Mouse (Mus musculus): ENCODE measurements around the gene Ttll8. TPM values are rescaled to one million over a fixed set of nuclear protein-coding genes. Genes with fewer than 3 reads are reported as not detected.

Ttll8 gene
- total and polyA plus RNA-seq, 2 experiments from 2014 or later = not detected

DNA sequence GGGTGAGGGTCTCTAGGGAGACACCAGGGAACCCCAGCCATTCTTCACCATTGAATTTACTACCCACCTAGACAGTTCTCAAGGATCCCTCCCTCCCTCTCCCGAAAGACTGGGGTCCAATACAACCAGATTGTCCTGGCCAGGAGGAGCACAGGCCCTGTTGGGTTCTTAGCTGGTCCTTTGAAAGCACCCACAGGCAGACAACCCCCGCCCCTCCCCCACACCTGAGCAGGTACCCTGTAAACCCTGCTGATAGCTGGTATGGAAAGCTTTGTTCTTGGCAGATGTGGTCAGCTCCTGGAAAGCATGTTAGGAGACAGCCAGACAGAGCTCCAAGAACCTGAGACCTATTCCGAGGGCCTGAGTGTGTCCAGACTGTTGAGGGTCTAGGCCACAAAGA, 93.4 kb downstream of the Ttll8 start:
- WGBS = 82% methylated on average over 3 of the region's 3 CpGs
- Histone ChIP-seq H3K4me1 (ENCODE audit: control insufficient read depth, insufficient read depth) (peaks cover 29% of the 10 kb centered on the region), H3K9ac (replicated peaks; ENCODE audit: low read depth, low read length) (no peak overlapping the region), H3K4me3 (ENCODE audit: low read depth, low read length) (no peak overlapping the region), H3K36me3 (replicated peaks; ENCODE audit: control insufficient read depth, insufficient read depth, low read length) (peaks cover 17% of the 10 kb centered on the region), H3K4me2 (ENCODE audit: low read depth, low read length) (no peak overlapping the region), H3K27ac (ENCODE audit: low read depth) (no peak overlapping the region; the same call in 1 of the 2 replicates), H3K27me3 (ENCODE audit: control insufficient read depth, insufficient read depth, low read length) (no peaks in the 10 kb centered on the region), H3K9me3 (replicated peaks; ENCODE audit: control insufficient read depth, low read length) (no peaks in the 10 kb centered on the region)
- TF ChIP-seq EP300 (IDR thresholded peaks at IDR 0.05; ENCODE audit: low read depth) = no peak
- TF ChIP-seq CTCF (IDR thresholded peaks at IDR 0.05; ENCODE audit: low read depth) = no peak
- ATAC-seq (ENCODE audit: insufficient read depth, low read depth) = no peak
- no peak for DNase-seq (ENCODE audit: low spot score)

- no peak for TF ChIP-seq EP300 (IDR thresholded peaks at IDR 0.05; ENCODE audit: low read depth)
- TF ChIP-seq CTCF (IDR thresholded peaks at IDR 0.05; ENCODE audit: low read depth) = no peak
- 67% methylated on average over 8 of the region's 8 CpGs for WGBS
- H3K27me3 ChIP-seq (ENCODE audit: control insufficient read depth, insufficient read depth, low read length) = no peaks in the 10 kb centered on the region
- H3K9ac ChIP-seq (replicated peaks; ENCODE audit: low read depth, low read length) = no peak overlapping the region
- H3K36me3 ChIP-seq (replicated peaks; ENCODE audit: control insufficient read depth, insufficient read depth, low read length) = peaks cover 3% of the 10 kb centered on the region
- no peak overlapping the region for H3K4me2 ChIP-seq (ENCODE audit: low read depth, low read length)
- ATAC-seq (ENCODE audit: insufficient read depth, low read depth) = no peak
- H3K4me3 ChIP-seq (ENCODE audit: low read depth, low read length) = no peak overlapping the region
- DNase-seq (ENCODE audit: low spot score) = no peak
- H3K9me3 ChIP-seq (replicated peaks; ENCODE audit: control insufficient read depth, low read length) = no peaks in the 10 kb centered on the region
- H3K27ac ChIP-seq (ENCODE audit: low read depth) = no peak overlapping the region
- H3K4me1 ChIP-seq (ENCODE audit: control insufficient read depth, insufficient read depth) = peaks cover 29% of the 10 kb centered on the region
Observed at GRCm38 (mm10) chr15:88859206-88859970, 94.8 kb downstream of the Ttll8 start.

DNA sequence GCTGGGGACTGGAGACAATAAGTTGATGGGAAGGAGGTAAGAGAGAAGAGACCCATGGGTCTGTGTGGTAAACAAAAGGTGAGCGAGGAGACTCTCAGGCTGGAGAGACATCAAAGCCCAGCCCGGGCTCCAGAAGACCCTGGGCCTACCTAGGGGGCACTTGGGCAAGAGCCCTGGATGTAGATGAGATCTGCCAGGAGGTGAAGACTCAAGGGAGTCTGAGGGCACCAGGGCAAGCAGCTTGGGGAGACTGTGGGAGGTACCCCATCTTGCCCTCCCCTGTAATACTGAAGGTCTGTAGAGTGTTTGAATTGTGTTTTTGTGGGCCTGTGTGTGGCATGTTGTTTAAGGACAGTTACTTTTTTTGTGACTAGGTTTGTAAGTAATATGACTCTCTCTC, 95.5 kb downstream of the Ttll8 start:
- WGBS = 91% methylated on average over 2 of the region's 2 CpGs
- H3K4me3 ChIP-seq (ENCODE audit: low read depth, low read length) = no peak overlapping the region
- no peak for ATAC-seq (ENCODE audit: insufficient read depth, low read depth)

GRCm38 (mm10) chr15:88858141-88858541, 96.1 kb downstream of the Ttll8 start:
- no peak for TF ChIP-seq EP300 (IDR thresholded peaks at IDR 0.05; ENCODE audit: low read depth)
- TF ChIP-seq CTCF (IDR thresholded peaks at IDR 0.05; ENCODE audit: low read depth) = no peak
- H3K4me3 ChIP-seq (ENCODE audit: low read depth, low read length) = no peak overlapping the region
- no peaks in the 10 kb centered on the region for H3K36me3 ChIP-seq (replicated peaks; ENCODE audit: control insufficient read depth, insufficient read depth, low read length)
- H3K27ac ChIP-seq (ENCODE audit: low read depth) = no peak overlapping the region
- H3K9me3 ChIP-seq (replicated peaks; ENCODE audit: control insufficient read depth, low read length) = no peaks in the 10 kb centered on the region
- H3K27me3 ChIP-seq (ENCODE audit: control insufficient read depth, insufficient read depth, low read length) = no peaks in the 10 kb centered on the region
- WGBS = 67% methylated on average over 3 of the region's 3 CpGs
- DNase-seq (ENCODE audit: low spot score) (no peak), ATAC-seq (ENCODE audit: insufficient read depth, low read depth) (no peak)
- H3K4me1 ChIP-seq (ENCODE audit: control insufficient read depth, insufficient read depth) = peaks cover 32% of the 10 kb centered on the region
- no peak overlapping the region for H3K9ac ChIP-seq (replicated peaks; ENCODE audit: low read depth, low read length)
- H3K4me2 ChIP-seq (ENCODE audit: low read depth, low read length) = no peak overlapping the region

More for the DNA sequence above, 95.5 kb downstream of the Ttll8 start:
- Histone ChIP-seq H3K9me3 (replicated peaks; ENCODE audit: control insufficient read depth, low read length) (no peaks in the 10 kb centered on the region), H3K36me3 (replicated peaks; ENCODE audit: control insufficient read depth, insufficient read depth, low read length) (no peaks in the 10 kb centered on the region), H3K9ac (replicated peaks; ENCODE audit: low read depth, low read length) (no peak overlapping the region), H3K27ac (ENCODE audit: low read depth) (no peak overlapping the region), H3K4me1 (ENCODE audit: control insufficient read depth, insufficient read depth) (peaks cover 32% of the 10 kb centered on the region), H3K27me3 (ENCODE audit: control insufficient read depth, insufficient read depth, low read length) (no peaks in the 10 kb centered on the region), H3K4me2 (ENCODE audit: low read depth, low read length) (no peak overlapping the region)
- DNase-seq (ENCODE audit: low spot score) = no peak
- TF ChIP-seq CTCF (IDR thresholded peaks at IDR 0.05; ENCODE audit: low read depth) = no peak

- no peaks in the 10 kb centered on the region for H3K27me3 ChIP-seq (ENCODE audit: control insufficient read depth, insufficient read depth, low read length)
- no peaks in the 10 kb centered on the region for H3K36me3 ChIP-seq (replicated peaks; ENCODE audit: control insufficient read depth, insufficient read depth, low read length)
- no peak for TF ChIP-seq CTCF (IDR thresholded peaks at IDR 0.05; ENCODE audit: low read depth)
- TF ChIP-seq EP300 (IDR thresholded peaks at IDR 0.05; ENCODE audit: low read depth) = no peak
- H3K9ac ChIP-seq (replicated peaks; ENCODE audit: low read depth, low read length) = no peak overlapping the region
- DNase-seq (ENCODE audit: low spot score) (no peak), ATAC-seq (ENCODE audit: insufficient read depth, low read depth) (no peak)
- no peak overlapping the region for H3K4me3 ChIP-seq (ENCODE audit: low read depth, low read length)
- WGBS = 95% methylated on average over 7 of the region's 7 CpGs
- H3K4me2 ChIP-seq (ENCODE audit: low read depth, low read length) = no peak overlapping the region
- no peak overlapping the region for H3K27ac ChIP-seq (ENCODE audit: low read depth)
- H3K4me1 ChIP-seq (ENCODE audit: control insufficient read depth, insufficient read depth) = peaks cover 32% of the 10 kb centered on the region
- H3K9me3 ChIP-seq (replicated peaks; ENCODE audit: control insufficient read depth, low read length) = no peaks in the 10 kb centered on the region
Observed at GRCm38 (mm10) chr15:88857361-88857760, 96.9 kb downstream of the Ttll8 start.

DNA sequence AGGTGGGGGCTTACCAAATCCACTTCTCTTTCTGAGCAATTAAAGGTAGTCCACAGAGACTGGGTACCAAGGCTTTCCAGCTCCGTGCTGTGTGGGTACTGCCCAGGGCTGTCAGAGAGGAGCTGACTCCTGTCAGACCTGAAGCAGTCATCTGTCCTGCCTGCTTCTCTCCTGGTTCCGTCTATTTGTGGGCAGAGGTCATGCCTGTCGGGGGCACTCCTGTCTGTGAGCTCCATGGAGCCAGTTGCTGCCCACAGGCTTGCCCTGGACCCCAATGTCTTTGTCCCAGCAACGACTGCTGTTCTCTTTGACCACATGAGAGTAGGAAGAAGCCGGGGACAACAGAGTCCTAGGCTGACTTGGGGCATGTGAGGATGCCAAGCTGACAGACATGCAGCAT, 97.6 kb downstream of the Ttll8 start:
- ATAC-seq (ENCODE audit: insufficient read depth, low read depth) (no peak), DNase-seq (ENCODE audit: low spot score) (no peak)

More for the DNA sequence above, 97.6 kb downstream of the Ttll8 start:
- H3K4me3 ChIP-seq (ENCODE audit: low read depth, low read length) = no peak overlapping the region
- H3K27me3 ChIP-seq (ENCODE audit: control insufficient read depth, insufficient read depth, low read length) = no peaks in the 10 kb centered on the region
- WGBS = 85% methylated on average over 5 of the region's 5 CpGs
- H3K27ac ChIP-seq (ENCODE audit: low read depth) = no peak overlapping the region
- H3K4me2 ChIP-seq (ENCODE audit: low read depth, low read length) = no peak overlapping the region
- no peaks in the 10 kb centered on the region for H3K36me3 ChIP-seq (replicated peaks; ENCODE audit: control insufficient read depth, insufficient read depth, low read length)
- TF ChIP-seq CTCF (IDR thresholded peaks at IDR 0.05; ENCODE audit: low read depth) (no peak), EP300 (IDR thresholded peaks at IDR 0.05; ENCODE audit: low read depth) (no peak)
- peaks cover 32% of the 10 kb centered on the region for H3K4me1 ChIP-seq (ENCODE audit: control insufficient read depth, insufficient read depth)
- no peak overlapping the region for H3K9ac ChIP-seq (replicated peaks; ENCODE audit: low read depth, low read length)
- no peaks in the 10 kb centered on the region for H3K9me3 ChIP-seq (replicated peaks; ENCODE audit: control insufficient read depth, low read length)
